Mouse (Mus musculus) limb, embryonic 15.5 days (tissue): Measurements from ENCODE around the gene Cyp4f39. TPM values are rescaled to one million over a fixed set of nuclear protein-coding genes. Genes with fewer than 3 reads are reported as not detected.

Experiments used
- ATAC-seq: fragments of 200-750 bp; cut with Nextera tagmentation; 2 replicates; pipeline ENCODE4 v1.8.0; 2017; ENCODE audit warnings: low read depth, moderate TSS enrichment; ENCODE audit not compliant: insufficient number of reproducible peaks, low FRiP score, low TSS enrichment
- H3K27ac ChIP-seq: fragments of 300-500 bp; sonication (generic); 2 replicates; pipeline ENCODE4 v1.5.1; 2015; ENCODE audit warnings: moderate library complexity, mild to moderate bottlenecking, inconsistent platforms
- H3K27me3 ChIP-seq: fragments of 300-500 bp; sonication (generic); 2 replicates; pipeline ENCODE4 v1.6.1; 2015; ENCODE audit warnings: inconsistent platforms
- H3K36me3 ChIP-seq: fragments of 300-500 bp; sonication (generic); 2 replicates; pipeline ENCODE4 v1.6.1; 2015; ENCODE audit warnings: inconsistent platforms
- H3K4me1 ChIP-seq: fragments of 300-500 bp; sonication (generic); 2 replicates; pipeline ENCODE4 v1.6.1; 2015; ENCODE audit warnings: inconsistent platforms
- H3K4me2 ChIP-seq: fragments of 300-500 bp; sonication (generic); 2 replicates; pipeline ENCODE4 v1.6.1; 2015; ENCODE audit warnings: mild to moderate bottlenecking, inconsistent platforms
- H3K4me3 ChIP-seq: fragments of 300-500 bp; sonication (generic); 2 replicates; pipeline ENCODE4 v1.5.1; 2015; ENCODE audit warnings: mild to moderate bottlenecking, inconsistent platforms
- H3K9ac ChIP-seq: fragments of 300-500 bp; sonication (generic); 2 replicates; pipeline ENCODE4 v1.6.1; 2015; ENCODE audit warnings: inconsistent platforms
- H3K9me3 ChIP-seq: fragments of 300-500 bp; sonication (generic); 2 replicates; pipeline ENCODE4 v1.6.1; 2016; ENCODE audit warnings: inconsistent platforms
- WGBS: fragments of 180-500 bp; shearing (Covaris S2); methylation state at CpG from one replicate; pipeline ENCODE4 v1.1.7; 2015; 5-methylcytosine and 5-hydroxymethylcytosine counted together
- polyA plus RNA-seq: library from polyadenylated mRNA; unstranded; fragments of >200 nt; fragmentation: Nextera tagmentation; extraction: Ambion mirVana; gene quantifications from 2 replicates; pipeline ENCODE4 v1.2.1, GENCODE M21; 2015

Gene Cyp4f39
- 51.7 and 53.4 TPM in 2 replicates for polyA plus RNA-seq

- Histone ChIP-seq H3K9ac (no peak within 1 kb of the TSS), H3K4me2 (peak within 1 kb of the TSS; percentile 55), H3K27ac (no peak within 1 kb of the TSS), H3K9me3 (no peaks in the 10 kb centered on the region), H3K27me3 (peaks cover 18% of the 10 kb centered on the region), H3K4me1 (peaks cover 8% of the 10 kb centered on the region), H3K36me3 (no peaks in the 10 kb centered on the region), H3K4me3 (peak within 1 kb of the TSS; percentile 31)
- no peak for ATAC-seq
- 2% methylated on average over 19 of the region's 19 CpGs for WGBS
These were observed at the start of gene Cyp4f39 for GRCm38 (mm10) chr17:32452482-32452881. Gene Cyp4f39 (plus strand): TSS chr17:32452723.

- ATAC-seq = no peak
- Histone ChIP-seq H3K9me3 (no peaks in the 10 kb centered on the region), H3K4me3 (no peak overlapping the region), H3K36me3 (no peaks in the 10 kb centered on the region), H3K4me2 (no peak overlapping the region), H3K9ac (no peak overlapping the region), H3K27me3 (peaks cover 17% of the 10 kb centered on the region), H3K27ac (no peak overlapping the region), H3K4me1 (no peaks in the 10 kb centered on the region)
- WGBS = 74% methylated on average over 11 of the region's 11 CpGs
These were observed 49.8 kb upstream of the Cyp4f39 start for GRCm38 (mm10) chr17:32402779-32403157.

GRCm38 (mm10) chr17:32403417-32403816 is 49.1 kb upstream of the Cyp4f39 start, which contains the start of gene Rasal3:
Gene Rasal3 (minus strand): TSS chr17:32403583.
- no peaks in the 10 kb centered on the region for H3K4me1 ChIP-seq
- no peaks in the 10 kb centered on the region for H3K36me3 ChIP-seq
- H3K27ac ChIP-seq = no peak within 1 kb of the TSS
- ATAC-seq = no peak
- no peak within 1 kb of the TSS for H3K9ac ChIP-seq
- peaks cover 11% of the 10 kb centered on the region for H3K27me3 ChIP-seq
- H3K4me2 ChIP-seq = no peak within 1 kb of the TSS
- 63% methylated on average over 8 of the region's 8 CpGs for WGBS
- H3K9me3 ChIP-seq = no peaks in the 10 kb centered on the region
- H3K4me3 ChIP-seq = no peak within 1 kb of the TSS

GRCm38 (mm10) chr17:32411898-32412297 is 40.6 kb upstream of the Cyp4f39 start:
- H3K4me2 ChIP-seq = no peak overlapping the region
- no peaks in the 10 kb centered on the region for H3K4me1 ChIP-seq
- no peaks in the 10 kb centered on the region for H3K9me3 ChIP-seq
- no peak overlapping the region for H3K9ac ChIP-seq
- WGBS = 82% methylated on average over 6 of the region's 6 CpGs
- no peaks in the 10 kb centered on the region for H3K36me3 ChIP-seq
- H3K4me3 ChIP-seq = no peak overlapping the region
- ATAC-seq = no peak
- peaks cover 25% of the 10 kb centered on the region for H3K27me3 ChIP-seq
- H3K27ac ChIP-seq = no peak overlapping the region

- 37% methylated on average over 24 of the region's 24 CpGs for WGBS
- Histone ChIP-seq H3K36me3 (no peaks in the 10 kb centered on the region), H3K4me1 (no peaks in the 10 kb centered on the region), H3K9me3 (no peaks in the 10 kb centered on the region), H3K4me2 (no peak overlapping the region), H3K4me3 (no peak overlapping the region), H3K27me3 (peaks cover 26% of the 10 kb centered on the region), H3K27ac (no peak overlapping the region), H3K9ac (no peak overlapping the region)
- no peak for ATAC-seq
These were observed 37.0 kb upstream of the Cyp4f39 start for GRCm38 (mm10) chr17:32415417-32416020.

- H3K9me3 ChIP-seq = no peaks in the 10 kb centered on the region
- H3K27ac ChIP-seq = no peak overlapping the region
- H3K27me3 ChIP-seq = peaks cover 26% of the 10 kb centered on the region
- H3K4me2 ChIP-seq = no peak overlapping the region
- H3K4me3 ChIP-seq = no peak overlapping the region
- H3K4me1 ChIP-seq = no peaks in the 10 kb centered on the region
- H3K9ac ChIP-seq = no peak overlapping the region
- no peak for ATAC-seq
- WGBS = 93% methylated on average over 14 of the region's 14 CpGs
- H3K36me3 ChIP-seq = no peaks in the 10 kb centered on the region
These were observed 35.8 kb upstream of the Cyp4f39 start for GRCm38 (mm10) chr17:32416771-32417170.

GRCm38 (mm10) chr17:32419989-32420388 is 32.5 kb upstream of the Cyp4f39 start:
- H3K4me2 ChIP-seq = no peak overlapping the region
- H3K9me3 ChIP-seq = no peaks in the 10 kb centered on the region
- no peak for ATAC-seq
- H3K27ac ChIP-seq = no peak overlapping the region
- no peak overlapping the region for H3K9ac ChIP-seq
- no peaks in the 10 kb centered on the region for H3K4me1 ChIP-seq
- H3K4me3 ChIP-seq = no peak overlapping the region
- no peaks in the 10 kb centered on the region for H3K36me3 ChIP-seq
- peaks cover 17% of the 10 kb centered on the region for H3K27me3 ChIP-seq
- WGBS = 75% methylated on average over 2 of the region's 2 CpGs

- H3K27me3 ChIP-seq = peaks cover 9% of the 10 kb centered on the region
- no peak overlapping the region for H3K27ac ChIP-seq
- H3K9ac ChIP-seq = no peak overlapping the region
- H3K4me1 ChIP-seq = no peaks in the 10 kb centered on the region
- no peaks in the 10 kb centered on the region for H3K36me3 ChIP-seq
- 83% methylated on average over 8 of the region's 8 CpGs for WGBS
- ATAC-seq = no peak
- no peak overlapping the region for H3K4me2 ChIP-seq
- no peak overlapping the region for H3K4me3 ChIP-seq
- H3K9me3 ChIP-seq = no peaks in the 10 kb centered on the region
These were observed 31.7 kb upstream of the Cyp4f39 start for GRCm38 (mm10) chr17:32420781-32421180.

- 0 out of 2 replicates have a peak, but pooled peaks cover 4% of the 10 kb centered on the region for H3K27me3 ChIP-seq
- ATAC-seq = no peak
- 75% methylated on average over 2 of the region's 2 CpGs for WGBS
- no peak within 1 kb of the TSS for H3K4me2 ChIP-seq
- no peaks in the 10 kb centered on the region for H3K9me3 ChIP-seq
- no peaks in the 10 kb centered on the region for H3K36me3 ChIP-seq
- H3K4me1 ChIP-seq = no peaks in the 10 kb centered on the region
- no peak within 1 kb of the TSS for H3K9ac ChIP-seq
- H3K4me3 ChIP-seq = no peak within 1 kb of the TSS
- no peak within 1 kb of the TSS for H3K27ac ChIP-seq
These were observed 28.5 kb upstream of the Cyp4f39 start, which contains the start of gene Pglyrp2 for GRCm38 (mm10) chr17:32424034-32424433. Gene Pglyrp2 (minus strand): TSS chr17:32424167.

GRCm38 (mm10) chr17:32426610-32427009 is 25.9 kb upstream of the Cyp4f39 start:
- no peak overlapping the region for H3K4me3 ChIP-seq
- H3K9me3 ChIP-seq = no peaks in the 10 kb centered on the region
- H3K4me1 ChIP-seq = no peaks in the 10 kb centered on the region
- H3K36me3 ChIP-seq = no peaks in the 10 kb centered on the region
- H3K27me3 ChIP-seq = 0 out of 2 replicates have a peak, but pooled peaks cover 4% of the 10 kb centered on the region
- H3K9ac ChIP-seq = no peak overlapping the region
- ATAC-seq = no peak
- H3K27ac ChIP-seq = no peak overlapping the region
- no peak overlapping the region for H3K4me2 ChIP-seq

GRCm38 (mm10) chr17:32431972-32432371 is 20.6 kb upstream of the Cyp4f39 start:
- Histone ChIP-seq H3K36me3 (no peaks in the 10 kb centered on the region), H3K9me3 (no peaks in the 10 kb centered on the region), H3K9ac (no peak overlapping the region), H3K27ac (no peak overlapping the region), H3K4me3 (no peak overlapping the region), H3K4me2 (no peak overlapping the region), H3K27me3 (0 out of 2 replicates have a peak, but pooled peaks cover 2% of the 10 kb centered on the region), H3K4me1 (no peaks in the 10 kb centered on the region)
- no peak for ATAC-seq
- 55% methylated on average over 3 of the region's 3 CpGs for WGBS

GRCm38 (mm10) chr17:32434324-32434723 is 18.2 kb upstream of the Cyp4f39 start:
- 69% methylated on average over 4 of the region's 4 CpGs for WGBS
- Histone ChIP-seq H3K27me3 (no peaks in the 10 kb centered on the region), H3K4me1 (no peaks in the 10 kb centered on the region), H3K9ac (no peak overlapping the region), H3K36me3 (no peaks in the 10 kb centered on the region), H3K27ac (no peak overlapping the region), H3K4me2 (no peak overlapping the region), H3K4me3 (no peak overlapping the region), H3K9me3 (no peaks in the 10 kb centered on the region)
- ATAC-seq = no peak

- Histone ChIP-seq H3K4me2 (no peak overlapping the region), H3K36me3 (no peaks in the 10 kb centered on the region), H3K9ac (no peak overlapping the region), H3K9me3 (no peaks in the 10 kb centered on the region), H3K27me3 (no peaks in the 10 kb centered on the region), H3K27ac (no peak overlapping the region), H3K4me3 (no peak overlapping the region), H3K4me1 (no peaks in the 10 kb centered on the region)
- ATAC-seq = no peak
- WGBS = 55% methylated on average over 5 of the region's 5 CpGs
These were observed 17.4 kb upstream of the Cyp4f39 start for GRCm38 (mm10) chr17:32435151-32435550.
